Mouse (Mus musculus) midbrain, embryonic 12.5 days (tissue): ENCODE measurements around the gene Mcam. TPM values are rescaled to one million over a fixed set of nuclear protein-coding genes. Genes with fewer than 3 reads are reported as not detected.

Experiments
- ATAC-seq: fragments of 200-750 bp; cut with Nextera tagmentation; 2 replicates; pipeline ENCODE4 v1.8.0; 2017; ENCODE audit warnings: low read depth, moderate TSS enrichment, moderate library complexity; ENCODE audit not compliant: low FRiP score
- H3K27ac ChIP-seq: fragments of 300-500 bp; sonication (generic); replicated peaks from 2 replicates; pipeline ENCODE4 v1.5.1; 2016; ENCODE audit warnings: mild to moderate bottlenecking
- H3K27me3 ChIP-seq: fragments of 300-500 bp; sonication (generic); 2 replicates; pipeline ENCODE4 v1.6.1; 2016; ENCODE audit warnings: mild to moderate bottlenecking
- H3K36me3 ChIP-seq: fragments of 300-500 bp; sonication (generic); 2 replicates; pipeline ENCODE4 v1.6.1; 2016
- H3K4me1 ChIP-seq: fragments of 300-500 bp; sonication (generic); 2 replicates; pipeline ENCODE4 v1.6.1; 2016
- H3K4me2 ChIP-seq: fragments of 300-500 bp; sonication (generic); replicated peaks from 2 replicates; pipeline ENCODE4 v1.6.1; 2016; ENCODE audit warnings: mild to moderate bottlenecking, moderate library complexity
- H3K4me3 ChIP-seq: fragments of 300-500 bp; sonication (generic); 2 replicates; pipeline ENCODE4 v1.5.1; 2016; ENCODE audit warnings: mild to moderate bottlenecking
- H3K9ac ChIP-seq: fragments of 300-500 bp; sonication (generic); replicated peaks from 2 replicates; pipeline ENCODE4 v1.6.1; 2016; ENCODE audit warnings: mild to moderate bottlenecking, moderate library complexity
- H3K9me3 ChIP-seq: fragments of 300-500 bp; sonication (generic); 2 replicates; pipeline ENCODE4 v1.6.1; 2016; ENCODE audit warnings: mild to moderate bottlenecking
- WGBS: fragments of 180-500 bp; shearing (Covaris S2); methylation state at CpG from one replicate; pipeline ENCODE4 v1.1.7; 2016; 5-methylcytosine and 5-hydroxymethylcytosine counted together
- polyA plus RNA-seq: library from polyadenylated mRNA; unstranded; fragments of >200 nt; fragmentation: Nextera tagmentation; extraction: Ambion mirVana; gene quantifications from 2 replicates; pipeline ENCODE4 v1.2.1, GENCODE M21; 2016

Mcam gene
- polyA plus RNA-seq, 1 experiment from 2014 or later, result 14.3 TPM

GRCm38 (mm10) chr9:44191166-44191565, 56.9 kb downstream of the Mcam start:
- no peak overlapping the region for H3K4me2 ChIP-seq
- H3K27ac ChIP-seq, result no peak overlapping the region
- no peak for ATAC-seq
- H3K4me1 ChIP-seq, result 0 out of 2 replicates have a peak, but pooled peaks cover 6% of the 10 kb centered on the region
- no peaks in the 10 kb centered on the region for H3K36me3 ChIP-seq
- no peak overlapping the region for H3K9ac ChIP-seq
- H3K4me3 ChIP-seq, result no peak overlapping the region
- H3K9me3 ChIP-seq, result no peaks in the 10 kb centered on the region
- WGBS, result 88% methylated on average over 3 of the region's 3 CpGs
- H3K27me3 ChIP-seq, result no peaks in the 10 kb centered on the region

DNA sequence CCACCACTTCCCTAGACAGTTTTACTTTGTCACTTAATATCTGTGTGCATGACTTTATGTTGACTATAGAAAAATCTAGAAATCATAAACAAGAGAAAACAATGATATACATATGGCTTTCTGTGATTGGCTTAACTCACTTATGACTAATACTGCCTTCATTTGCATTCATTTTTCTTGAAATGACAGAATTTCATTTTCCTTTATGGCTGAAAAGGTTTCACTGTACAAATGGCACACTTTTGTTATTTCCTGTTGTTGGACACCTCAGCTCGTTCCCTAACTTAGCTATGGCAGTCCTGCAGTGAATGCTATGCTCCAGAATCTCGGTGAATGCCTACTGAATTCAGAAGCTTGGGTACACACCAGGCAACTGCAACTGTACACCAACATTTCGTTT, 58.0 kb downstream of the Mcam start:
- H3K4me2 ChIP-seq, result no peak overlapping the region
- H3K4me1 ChIP-seq, result 0 out of 2 replicates have a peak, but pooled peaks cover 6% of the 10 kb centered on the region
- no peaks in the 10 kb centered on the region for H3K9me3 ChIP-seq
- no peak overlapping the region for H3K27ac ChIP-seq
- H3K9ac ChIP-seq, result no peak overlapping the region
- no peaks in the 10 kb centered on the region for H3K36me3 ChIP-seq
- 92% methylated on average over 3 of the region's 3 CpGs for WGBS
- no peak for ATAC-seq
- H3K4me3 ChIP-seq, result no peak overlapping the region
- no peaks in the 10 kb centered on the region for H3K27me3 ChIP-seq

Other genes with a start within 250 kb of the Mcam start
- not detected in 2 replicates for gene Thy1, start 91.1 kb upstream of the Mcam start, polyA plus RNA-seq
- gene Usp2, start 67.4 kb upstream of the Mcam start, polyA plus RNA-seq, result 6.4 and 12.5 TPM in 2 replicates
- gene Mfrp, start 32.7 kb upstream of the Mcam start, polyA plus RNA-seq, result 0.10 TPM in 1 of 2 replicates, not detected in the other
- gene C1qtnf5, start 27.2 kb upstream of the Mcam start, polyA plus RNA-seq, result 1.3 TPM in 2 replicates
- 0.24 and 0.43 TPM in 2 replicates for gene Gm49380, start 21.0 kb upstream of the Mcam start, polyA plus RNA-seq
- gene Rnf26, start 21.0 kb upstream of the Mcam start, polyA plus RNA-seq, result 60.6 and 64.2 TPM in 2 replicates
- 27.2 and 32.0 TPM in 2 replicates for gene Cbl, start 99.6 kb downstream of the Mcam start, polyA plus RNA-seq
- not detected in 2 replicates for gene Ccdc153, start 106.2 kb downstream of the Mcam start, polyA plus RNA-seq
- gene Pdzd3, start 117.0 kb downstream of the Mcam start, polyA plus RNA-seq, result 0.20 and 0.31 TPM in 2 replicates
- gene Nlrx1, start 134.1 kb downstream of the Mcam start, polyA plus RNA-seq, result 2.6 and 3.3 TPM in 2 replicates
- 12.9 and 14.4 TPM in 2 replicates for gene Abcg4, start 154.1 kb downstream of the Mcam start, polyA plus RNA-seq
- 33.9 and 38.5 TPM in 2 replicates for gene Hinfp, start 171.2 kb downstream of the Mcam start, polyA plus RNA-seq
- 19.0 and 19.7 TPM in 2 replicates for gene C2cd2l, start 185.8 kb downstream of the Mcam start, polyA plus RNA-seq
- 34.7 and 39.1 TPM in 2 replicates for gene Dpagt1, start 191.6 kb downstream of the Mcam start, polyA plus RNA-seq
- 351 and 363 TPM in 2 replicates for gene H2afx, start 200.2 kb downstream of the Mcam start, polyA plus RNA-seq
- gene Hmbs, start 209.8 kb downstream of the Mcam start, polyA plus RNA-seq, result 96.4 and 109 TPM in 2 replicates
- 36.5 and 40.8 TPM in 2 replicates for gene Vps11, start 227.2 kb downstream of the Mcam start, polyA plus RNA-seq
- 36.2 and 39.4 TPM in 2 replicates for gene Hyou1, start 245.0 kb downstream of the Mcam start, polyA plus RNA-seq